Mouse (Mus musculus) thymus, adult 2 months (tissue): ENCODE results near the gene Nid1.

Experiments used
- CTCF ChIP-seq: fragments of 200-500 bp; IDR thresholded peaks from 2 replicates; pipeline ENCODE4 v1.5.1; 2012; ENCODE audit warnings: mild to moderate bottlenecking, control low read depth, low read length, moderate library complexity, borderline replicate concordance; ENCODE audit not compliant: control insufficient read depth, poor library complexity, insufficient read depth; ENCODE audit errors: extremely low read depth
- POLR2A ChIP-seq: fragments of 200-500 bp; IDR thresholded peaks from 2 replicates; pipeline ENCODE4 v1.6.1; 2012; ENCODE audit warnings: mild to moderate bottlenecking, low read length, control low read depth, moderate library complexity; ENCODE audit not compliant: control insufficient read depth, poor library complexity, insufficient read depth; ENCODE audit errors: extremely low read depth

- TF ChIP-seq CTCF: no peak
- no peak for TF ChIP-seq POLR2A
These were observed 26.6 kb downstream of the Nid1 start for GRCm38 (mm10) chr13:13463949-13464348.
